Mouse (Mus musculus) left cerebral cortex, adult 2 months (tissue): ENCODE data around the gene Nme1. TPM values are rescaled to one million over a fixed set of nuclear protein-coding genes. Genes with fewer than 3 reads are reported as not detected.
"Not testable (repeated sequence)": the region's sequence is repeated elsewhere in the genome, so short reads cannot be mapped to it uniquely, and the experiment has no call there.

Experiments used
- DNase-seq, 2 experiments: peaks; one replicate each; pipeline ENCODE4 v3.0.0; 2021 to 2022; ENCODE audit warnings: low spot score in 2 of 2, mixed read lengths in 1 of 2; ENCODE audit errors: extremely low spot score in 1 of 2
- H3K27ac ChIP-seq: fragments of 200-600 bp; 2 replicates; pipeline ENCODE4 v1.8.1; 2022
- H3K4me3 ChIP-seq: fragments of 200-600 bp; 2 replicates; pipeline ENCODE4 v1.8.1; 2022
- CTCF ChIP-seq: fragments of 200-600 bp; IDR thresholded peaks from 2 replicates; pipeline ENCODE4 v1.8.1; 2022; ENCODE audit warnings: antibody characterized with exemption, mild to moderate bottlenecking, moderate library complexity
- intact Hi-C: fragments of 180-260 bp; cut with DNase I; formaldehyde crosslinking; loops from one replicate; pipeline ENCODE4 v1.15.1; 2025
- total RNA-seq, 2 experiments: library from RNA; stranded (reverse); gene quantifications; 2 replicates each; pipeline ENCODE4 v1.2.3; 2021

Gene Nme1
- total RNA-seq, 2 experiments from 2014 or later, result 104 to 111 TPM

DNA sequence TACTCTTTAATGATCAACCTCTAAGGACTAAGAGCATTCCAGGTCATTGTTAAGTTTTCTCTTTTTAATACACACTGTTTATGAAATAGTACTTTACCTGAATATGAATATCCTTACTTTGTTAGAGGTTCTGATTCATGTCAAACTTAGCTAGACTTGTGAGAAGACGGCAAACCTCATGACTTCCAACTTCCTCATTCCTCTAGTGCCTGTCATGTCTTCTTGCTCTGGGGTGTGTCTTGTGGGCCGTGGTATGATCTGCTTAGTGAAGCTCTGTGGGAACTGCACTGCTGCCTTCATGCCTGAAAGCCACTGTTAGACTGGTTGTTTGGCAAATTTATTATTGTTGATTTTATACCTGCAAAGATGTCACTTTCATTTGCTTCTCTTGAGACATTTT is 27.4 kb downstream of the Nme1 start:
- Histone ChIP-seq H3K27ac (no peak overlapping the region), H3K4me3 (no peak overlapping the region)
- intact Hi-C loops, result no loop called here
- no peak for TF ChIP-seq CTCF
- DNase-seq, result no peak

DNA sequence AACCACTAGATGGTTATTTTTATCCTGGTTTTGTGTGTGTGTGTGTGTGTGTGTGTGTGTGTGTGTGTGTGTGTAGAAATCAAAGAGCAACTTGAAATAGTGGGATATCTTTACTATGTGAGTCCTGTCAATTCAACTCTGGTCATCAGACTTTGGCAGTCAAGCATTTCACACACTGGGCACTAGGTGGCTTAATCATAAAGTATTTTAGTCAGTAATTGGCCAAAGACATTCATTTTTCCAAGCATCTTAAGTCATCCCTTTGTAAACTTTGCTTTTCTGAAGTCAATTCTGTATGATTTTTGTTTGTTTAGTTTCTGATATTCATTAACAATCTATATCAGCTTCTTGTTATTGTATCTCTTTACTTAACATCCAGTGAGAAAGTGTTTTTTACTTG is 39.2 kb downstream of the Nme1 start:
- DNase-seq, result no peak
- intact Hi-C loops, result no loop called here
- peak; percentile 40 for TF ChIP-seq CTCF
- no peak overlapping the region for H3K27ac ChIP-seq
- no peak overlapping the region for H3K4me3 ChIP-seq

DNA sequence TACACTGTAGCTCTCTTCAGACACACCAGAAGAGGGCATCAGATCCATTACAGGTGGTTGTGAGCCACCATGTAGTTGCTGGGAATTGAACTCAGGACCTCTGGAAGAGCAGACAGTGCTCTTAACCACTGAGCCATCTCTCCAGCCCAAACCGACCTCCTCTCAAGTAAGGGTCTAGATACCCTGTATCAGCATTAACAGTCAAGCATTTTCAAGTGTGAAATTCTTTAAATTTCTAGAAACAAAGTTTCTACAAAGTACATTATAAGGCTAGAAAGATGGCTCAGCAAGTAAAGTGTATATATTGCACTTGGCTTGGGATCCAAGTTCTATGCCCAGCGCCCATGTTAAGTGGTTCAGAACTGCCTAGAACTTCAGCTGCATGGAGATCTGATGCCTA is 53.3 kb downstream of the Nme1 start:
- intact Hi-C loops, H3K27ac ChIP-seq, H3K4me3 ChIP-seq, DNase-seq: not testable (repeated sequence)

- Histone ChIP-seq H3K4me3 (no peak overlapping the region), H3K27ac (no peak overlapping the region)
- intact Hi-C loops, result no loop called here
- DNase-seq, result no peak
- TF ChIP-seq CTCF, result no peak
Measured at GRCm38 (mm10) chr11:93911603-93912002, 56.7 kb downstream of the Nme1 start.

DNA sequence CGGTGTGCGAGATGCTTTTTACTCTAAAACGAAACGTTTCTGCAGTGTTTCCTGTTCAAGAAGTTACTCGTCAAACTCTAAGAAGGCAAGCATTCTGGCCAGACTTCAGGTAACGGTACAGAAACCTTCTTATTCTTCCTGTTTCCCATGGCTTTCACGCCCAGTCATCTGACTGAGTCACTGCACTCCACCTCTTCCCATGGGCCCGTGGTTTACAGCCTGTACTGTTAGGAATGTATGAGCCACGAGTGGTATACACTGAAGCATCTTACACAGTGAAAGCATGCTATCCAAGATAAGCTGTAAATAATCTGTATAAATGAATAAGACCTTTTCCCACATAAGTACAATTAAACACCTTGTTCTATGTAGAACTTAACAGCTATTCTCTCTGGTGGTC is 59.5 kb downstream of the Nme1 start:
- intact Hi-C loops, result no loop called here
- TF ChIP-seq CTCF, result no peak
- Histone ChIP-seq H3K27ac (no peak overlapping the region), H3K4me3 (no peak overlapping the region)
- DNase-seq, result no peak

DNA sequence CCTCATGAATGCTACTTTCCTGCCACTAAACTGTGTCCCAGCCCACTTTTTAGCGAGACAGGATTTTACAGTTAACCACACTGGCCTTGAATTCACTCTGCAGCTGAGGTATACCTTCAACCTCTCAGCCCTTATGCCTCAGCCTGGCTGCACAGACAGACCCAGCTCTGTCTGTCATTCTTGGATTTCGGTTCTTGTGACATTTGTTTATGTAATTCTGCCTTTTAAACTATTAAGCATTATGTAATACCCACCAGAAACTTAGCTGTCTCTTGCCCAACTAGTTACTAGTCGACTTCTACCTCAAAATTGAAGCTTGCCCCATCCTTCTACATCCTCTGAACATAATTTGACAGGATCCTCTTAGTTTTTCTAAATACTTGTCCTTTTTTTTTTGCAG is 60.5 kb downstream of the Nme1 start:
- TF ChIP-seq CTCF, result no peak
- no peak overlapping the region for H3K4me3 ChIP-seq
- intact Hi-C loops, result no loop called here
- no peak for DNase-seq
- no peak overlapping the region for H3K27ac ChIP-seq

Other genes starting within 250 kb of the Nme1 start
- 10 to 100 TPM; 23.7 to 24.8 TPM for gene Utp18, start 82.8 kb downstream of the Nme1 start, total RNA-seq
- 10 to 100 TPM; 33.8 to 39.4 TPM for gene Mbtd1, start 82.7 kb downstream of the Nme1 start, total RNA-seq
- gene Nme2, start 12.3 kb downstream of the Nme1 start, total RNA-seq, result 10 to 100 TPM; 72.6 to 83.4 TPM
- gene Gm20390, start 228 bp downstream of the Nme1 start, total RNA-seq, result 10 to 100 TPM; 85.3 to 97.9 TPM
- 100 to 1,000 TPM; 289 to 291 TPM for gene Spag9, start 27.6 kb upstream of the Nme1 start, total RNA-seq
- gene Tob1, start 242.9 kb upstream of the Nme1 start, total RNA-seq, result 10 to 100 TPM; 42.4 to 47.9 TPM